Mouse (Mus musculus) heart, adult 2 months (tissue): ENCODE data around the gene Vmn1r83. TPM values are rescaled to one million over a fixed set of nuclear protein-coding genes. Genes with fewer than 3 reads are reported as not detected.

Source experiments
- DNase-seq, 2 experiments: peaks; one replicate each; pipeline ENCODE4 v3.0.0; 2021
- H3K27ac ChIP-seq: fragments of 200-600 bp; 2 replicates; pipeline ENCODE4 v1.8.1; 2022
- H3K27me3 ChIP-seq: fragments of 200-500 bp; 2 replicates; pipeline ENCODE4 v1.6.1; 2012; ENCODE audit warnings: mild to moderate bottlenecking, low read length, inconsistent platforms, mixed read lengths; ENCODE audit not compliant: control insufficient read depth, insufficient read depth
- H3K36me3 ChIP-seq: fragments of 200-500 bp; 2 replicates; pipeline ENCODE4 v1.6.1; 2012; ENCODE audit warnings: low read length, inconsistent platforms; ENCODE audit not compliant: control insufficient read depth, insufficient read depth
- H3K4me1 ChIP-seq: fragments of 200-500 bp; 2 replicates; pipeline ENCODE4 v1.6.1; 2011; ENCODE audit warnings: low read length; ENCODE audit not compliant: control insufficient read depth, insufficient read depth
- H3K4me3 ChIP-seq: fragments of 200-600 bp; 2 replicates; pipeline ENCODE4 v1.8.1; 2022
- H3K79me2 ChIP-seq: fragments of 200-500 bp; replicated peaks from 2 replicates; pipeline ENCODE4 v1.6.1; 2012; ENCODE audit warnings: mild to moderate bottlenecking, inconsistent platforms, low read length, moderate library complexity, mixed read lengths; ENCODE audit not compliant: control insufficient read depth, insufficient read depth
- H3K9ac ChIP-seq: fragments of 200-500 bp; 2 replicates; pipeline ENCODE4 v1.6.1; 2012; ENCODE audit warnings: low read depth, mild to moderate bottlenecking, control low read depth, inconsistent platforms, low read length, mixed read lengths
- CTCF ChIP-seq: fragments of 200-600 bp; IDR thresholded peaks from 2 replicates; pipeline ENCODE4 v1.8.1; 2022; ENCODE audit warnings: antibody characterized with exemption, mild to moderate bottlenecking, moderate library complexity
- EP300 ChIP-seq: fragments of 200-500 bp; IDR thresholded peaks from 2 replicates; pipeline ENCODE4 v1.6.1; 2011; ENCODE audit warnings: low read depth, low read length, control low read depth; ENCODE audit not compliant: insufficient read depth
- POLR2A ChIP-seq: fragments of 200-500 bp; IDR thresholded peaks from 2 replicates; pipeline ENCODE4 v1.6.1; 2011; ENCODE audit warnings: mild to moderate bottlenecking, low read depth, low read length, control low read depth; ENCODE audit not compliant: insufficient read depth
- WGBS: fragments of 180-500 bp; shearing (Covaris S2); methylation state at CpG from one replicate; pipeline ENCODE4 v1.1.7; 2018; 5-methylcytosine and 5-hydroxymethylcytosine counted together
- intact Hi-C: fragments of 180-260 bp; cut with DNase I; formaldehyde crosslinking; loops from one replicate; pipeline ENCODE4 v1.15.1; 2025
- long read RNA-seq: library from polyadenylated mRNA; stranded (forward); transcript quantifications from one replicate; pipeline ENCODE4 v2.0.0, GENCODE M21; 2021
- microRNA-seq, 2 experiments: library from miRNA; unstranded; fragments of <30 nt; microRNA quantifications; one replicate each; pipeline ENCODE4 v1.2.0; 2021
- polyA plus RNA-seq: library from polyadenylated mRNA; depleted of rRNA; stranded (reverse); fragments of >200 nt; gene quantifications from 2 replicates; pipeline ENCODE4 v1.2.3, GENCODE M21; 2012; rRNA removed
- total RNA-seq, 2 experiments: library from RNA; stranded (reverse); gene quantifications; 2 replicates each; pipeline ENCODE4 v1.2.3; 2021

Gene Vmn1r83
- total RNA-seq: not detected
- polyA plus RNA-seq: not detected in 2 replicates
- long read RNA-seq: 0 reads

DNA sequence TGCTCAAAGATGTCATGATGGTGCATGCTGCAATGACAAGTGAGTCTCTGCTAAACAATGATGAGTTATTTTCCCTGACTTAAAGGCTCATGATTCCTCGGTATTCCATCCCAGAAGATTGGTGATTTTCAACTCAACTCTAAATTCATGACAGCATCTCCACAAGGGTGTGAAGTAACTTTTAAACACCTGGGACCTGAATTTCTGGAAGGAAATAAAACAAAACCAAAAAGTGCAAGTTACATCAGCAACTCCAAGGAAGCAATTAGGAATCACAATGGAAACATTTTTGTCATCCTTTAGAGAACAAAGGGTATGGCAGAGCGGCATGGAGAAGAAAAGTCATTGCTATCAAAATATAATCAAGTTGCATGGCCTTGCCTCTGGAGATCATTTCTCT, at the start of gene Vmn1r83:
TSS of gene Vmn1r83 (minus strand) at position 101 of the 400 bp plus-strand sequence.
- no peaks in the 10 kb centered on the region for H3K27me3 ChIP-seq
- intact Hi-C loops: no loop called here
- H3K4me3 ChIP-seq: no peak within 1 kb of the TSS
- H3K27ac ChIP-seq: no peak within 1 kb of the TSS
- H3K36me3 ChIP-seq: no peaks in the 10 kb centered on the region
- no peaks in the 10 kb centered on the region for H3K79me2 ChIP-seq
- H3K4me1 ChIP-seq: no peaks in the 10 kb centered on the region
- TF ChIP-seq POLR2A (no peak), EP300 (no peak), CTCF (no peak)
- no peak within 1 kb of the TSS for H3K9ac ChIP-seq
- DNase-seq: no peak
- 66% methylated on average over 2 of the region's 2 CpGs for WGBS

DNA sequence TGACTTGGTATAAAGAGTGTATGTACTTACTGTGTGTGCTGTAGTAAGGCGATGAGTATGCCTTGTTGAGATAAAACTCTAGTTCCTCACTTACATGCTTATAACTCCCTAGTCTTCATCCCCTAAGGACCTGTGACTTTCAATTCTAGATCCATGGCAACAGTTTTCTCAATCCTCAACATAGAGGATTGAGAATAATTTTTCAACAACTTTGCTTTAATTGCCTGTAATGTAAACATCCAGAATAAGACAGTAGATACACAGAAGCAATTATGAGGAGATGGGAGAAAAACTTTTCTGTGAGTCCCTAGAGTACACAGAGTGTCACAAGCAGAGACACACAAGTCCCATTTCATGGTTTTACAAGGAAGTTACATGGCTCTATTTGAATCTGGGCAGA, 39.9 kb upstream of the Vmn1r83 start, which contains the start of gene Vmn1r84:
TSS of gene Vmn1r84 (minus strand) at position 101 of the 400 bp plus-strand sequence.
- H3K4me1 ChIP-seq: no peaks in the 10 kb centered on the region
- no peak for TF ChIP-seq EP300
- TF ChIP-seq POLR2A: no peak
- TF ChIP-seq CTCF: no peak
- DNase-seq: no peak
- H3K27ac ChIP-seq: no peak within 1 kb of the TSS
- no peak within 1 kb of the TSS for H3K9ac ChIP-seq
- intact Hi-C loops: no loop called here
- no peaks in the 10 kb centered on the region for H3K79me2 ChIP-seq
- H3K36me3 ChIP-seq: no peaks in the 10 kb centered on the region
- no peak within 1 kb of the TSS for H3K4me3 ChIP-seq
- H3K27me3 ChIP-seq: no peaks in the 10 kb centered on the region
- 40% methylated on average over 1 of the region's 1 CpGs for WGBS

DNA sequence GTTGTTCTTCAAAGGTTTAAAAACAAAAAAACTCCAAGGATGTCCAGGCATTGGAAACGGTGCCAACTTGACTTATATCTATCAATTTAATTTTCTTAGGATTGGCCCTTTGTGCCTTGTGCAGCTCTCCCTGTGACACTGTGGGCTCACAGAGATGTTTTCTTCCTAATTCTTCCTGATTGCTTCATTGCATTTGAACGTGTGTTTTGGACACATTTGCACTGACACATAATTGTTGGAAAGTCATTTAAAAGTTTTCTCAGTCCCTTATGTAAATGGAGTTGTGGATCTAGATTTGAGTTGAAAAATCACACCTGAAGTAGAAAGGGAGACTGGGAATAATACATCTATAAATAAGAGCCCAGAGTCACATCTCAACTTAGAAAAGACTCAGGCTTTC, 29.2 kb downstream of the Vmn1r83 start, which contains the start of gene Vmn1r82:
TSS of gene Vmn1r82 (plus strand) at position 301 of the 400 bp plus-strand sequence.
- Histone ChIP-seq H3K36me3 (no peaks in the 10 kb centered on the region), H3K27me3 (no peaks in the 10 kb centered on the region), H3K9ac (no peak within 1 kb of the TSS), H3K4me3 (no peak within 1 kb of the TSS), H3K79me2 (no peaks in the 10 kb centered on the region), H3K4me1 (no peaks in the 10 kb centered on the region), H3K27ac (no peak within 1 kb of the TSS)
- TF ChIP-seq EP300 (no peak), CTCF (no peak)
- DNase-seq: no peak
- intact Hi-C loops: no loop called here
- WGBS: 37% methylated on average over 2 of the region's 2 CpGs

Small RNA genes within 50 kb of the gene (microRNA-seq; reads per million reads assigned to microRNA genes)
- gene Gm23521: 0 reads per million in 2 experiments

Other genes starting within 250 kb of the Vmn1r83 start
- gene Vmn1r78, start 179.2 kb downstream of the Vmn1r83 start, total RNA-seq: not detected
- not detected in 2 replicates for gene Vmn1r78, start 179.2 kb downstream of the Vmn1r83 start, polyA plus RNA-seq
- not detected for gene Vmn1r79, start 158.2 kb downstream of the Vmn1r83 start, total RNA-seq
- not detected in 2 replicates for gene Vmn1r79, start 158.2 kb downstream of the Vmn1r83 start, polyA plus RNA-seq
- gene Vmn1r80, start 140.2 kb downstream of the Vmn1r83 start, total RNA-seq: not detected
- gene Vmn1r80, start 140.2 kb downstream of the Vmn1r83 start, polyA plus RNA-seq: not detected in 2 replicates
- gene Vmn1r81, start 61.2 kb downstream of the Vmn1r83 start, total RNA-seq: not detected
- not detected in 2 replicates for gene Vmn1r81, start 61.2 kb downstream of the Vmn1r83 start, polyA plus RNA-seq
- not detected for gene Vmn1r82, start 29.1 kb downstream of the Vmn1r83 start, total RNA-seq
- gene Vmn1r82, start 29.1 kb downstream of the Vmn1r83 start, polyA plus RNA-seq: not detected in 2 replicates
- not detected for gene Vmn1r84, start 39.8 kb upstream of the Vmn1r83 start, total RNA-seq
- gene Vmn1r84, start 39.8 kb upstream of the Vmn1r83 start, polyA plus RNA-seq: not detected in 2 replicates
- gene Zfp551, start 93.3 kb upstream of the Vmn1r83 start, total RNA-seq: 1 to 10 TPM; 1.4 to 1.8 TPM
- gene Zfp551, start 93.3 kb upstream of the Vmn1r83 start, polyA plus RNA-seq: 0.76 and 2.1 TPM in 2 replicates
- 1 to 10 TPM; 7.6 to 9.4 TPM for gene Zfp606, start 148.8 kb upstream of the Vmn1r83 start, total RNA-seq
- gene Zfp606, start 148.8 kb upstream of the Vmn1r83 start, polyA plus RNA-seq: 2.4 and 4.3 TPM in 2 replicates
- gene 2900092C05Rik, start 183.0 kb upstream of the Vmn1r83 start, total RNA-seq: not detected
- not detected in 2 replicates for gene 2900092C05Rik, start 183.0 kb upstream of the Vmn1r83 start, polyA plus RNA-seq